Mouse (Mus musculus) hindbrain, embryonic 16.5 days (tissue): ENCODE results near the gene Nmur1. TPM values are rescaled to one million over a fixed set of nuclear protein-coding genes. Genes with fewer than 3 reads are reported as not detected.

Experiments used
- ATAC-seq: fragments of 200-750 bp; cut with Nextera tagmentation; 2 replicates; pipeline ENCODE4 v1.8.0; 2017; ENCODE audit warnings: moderate TSS enrichment, moderate library complexity
- H3K27ac ChIP-seq: fragments of 300-500 bp; sonication (generic); 2 replicates; pipeline ENCODE4 v1.5.1; 2014; ENCODE audit warnings: low read depth, mild to moderate bottlenecking, control low read depth, low read length, moderate library complexity
- H3K27me3 ChIP-seq: fragments of 300-500 bp; sonication (generic); replicated peaks from 2 replicates; pipeline ENCODE4 v1.6.1; 2014; ENCODE audit warnings: low read length; ENCODE audit not compliant: control insufficient read depth, insufficient read depth
- H3K36me3 ChIP-seq: fragments of 300-500 bp; sonication (generic); 2 replicates; pipeline ENCODE4 v1.6.1; 2014; ENCODE audit warnings: mild to moderate bottlenecking, low read length, moderate library complexity, mixed read lengths; ENCODE audit not compliant: control insufficient read depth, insufficient read depth
- H3K4me1 ChIP-seq: fragments of 300-500 bp; sonication (generic); 2 replicates; pipeline ENCODE4 v1.6.1; 2014; ENCODE audit warnings: low read depth, low read length; ENCODE audit not compliant: control insufficient read depth, insufficient read depth
- H3K4me2 ChIP-seq: fragments of 300-500 bp; sonication (generic); 2 replicates; pipeline ENCODE4 v1.6.1; 2014; ENCODE audit warnings: mild to moderate bottlenecking, low read length, control low read depth, moderate library complexity
- H3K4me3 ChIP-seq: fragments of 300-500 bp; sonication (generic); 2 replicates; pipeline ENCODE4 v1.5.1; 2014; ENCODE audit warnings: mild to moderate bottlenecking, low read length, control low read depth, moderate library complexity
- H3K9ac ChIP-seq: fragments of 300-500 bp; sonication (generic); 2 replicates; pipeline ENCODE4 v1.6.1; 2014; ENCODE audit warnings: low read depth, mild to moderate bottlenecking, control low read depth, low read length, moderate library complexity
- H3K9me3 ChIP-seq: fragments of 300-500 bp; sonication (generic); 2 replicates; pipeline ENCODE4 v1.6.1; 2014; ENCODE audit warnings: mild to moderate bottlenecking, low read length, moderate library complexity; ENCODE audit not compliant: control insufficient read depth
- WGBS: fragments of 180-500 bp; shearing (Covaris S2); extraction: QIAGEN DNeasy Blood & Tissue Kit; methylation state at CpG from one replicate; pipeline ENCODE4 v1.1.7; 2014; 5-methylcytosine and 5-hydroxymethylcytosine counted together
- polyA plus RNA-seq: library from polyadenylated mRNA; unstranded; fragments of >200 nt; fragmentation: Nextera tagmentation; extraction: Ambion mirVana; gene quantifications from 2 replicates; pipeline ENCODE4 v1.2.1, GENCODE M21; 2015

Nmur1 gene
- polyA plus RNA-seq, 1 experiment from 2014 or later = 0.13 TPM

- H3K9ac ChIP-seq = no peak overlapping the region
- no peaks in the 10 kb centered on the region for H3K4me1 ChIP-seq
- no peaks in the 10 kb centered on the region for H3K27me3 ChIP-seq
- no peak overlapping the region for H3K4me2 ChIP-seq
- no peaks in the 10 kb centered on the region for H3K9me3 ChIP-seq
- WGBS = 24% methylated on average over 9 of the region's 9 CpGs
- H3K4me3 ChIP-seq = no peak overlapping the region
- ATAC-seq = peak; percentile 60
- H3K36me3 ChIP-seq = no peaks in the 10 kb centered on the region
- H3K27ac ChIP-seq = peak overlapping the region; percentile 52; the same call in 1 of the 2 replicates
These were observed 38.3 kb upstream of the Nmur1 start for GRCm38 (mm10) chr1:86464223-86464874.

- no peaks in the 10 kb centered on the region for H3K4me1 ChIP-seq
- no peak overlapping the region for H3K9ac ChIP-seq
- H3K36me3 ChIP-seq = no peaks in the 10 kb centered on the region
- H3K4me2 ChIP-seq = no peak overlapping the region
- H3K27me3 ChIP-seq = no peaks in the 10 kb centered on the region
- no peak for ATAC-seq
- H3K4me3 ChIP-seq = no peak overlapping the region
- H3K27ac ChIP-seq = no peak overlapping the region
- no peaks in the 10 kb centered on the region for H3K9me3 ChIP-seq
- 89% methylated on average over 4 of the region's 4 CpGs for WGBS
These were observed 33.3 kb upstream of the Nmur1 start for GRCm38 (mm10) chr1:86459371-86459770.

GRCm38 (mm10) chr1:86456892-86457581 is 31.0 kb upstream of the Nmur1 start:
- Histone ChIP-seq H3K4me3 (no peak overlapping the region), H3K36me3 (no peaks in the 10 kb centered on the region), H3K27me3 (no peaks in the 10 kb centered on the region), H3K4me1 (no peaks in the 10 kb centered on the region), H3K27ac (no peak overlapping the region), H3K9ac (no peak overlapping the region), H3K4me2 (no peak overlapping the region), H3K9me3 (no peaks in the 10 kb centered on the region)
- 68% methylated on average over 13 of the region's 13 CpGs for WGBS
- no peak for ATAC-seq

- Histone ChIP-seq H3K4me1 (peaks cover 2% of the 10 kb centered on the region; the same call in 1 of the 2 replicates), H3K27ac (no peak overlapping the region), H3K9ac (no peak overlapping the region), H3K36me3 (no peaks in the 10 kb centered on the region), H3K4me3 (no peak overlapping the region), H3K4me2 (no peak overlapping the region), H3K9me3 (no peaks in the 10 kb centered on the region), H3K27me3 (no peaks in the 10 kb centered on the region)
- no peak for ATAC-seq
- 72% methylated on average over 5 of the region's 5 CpGs for WGBS
These were observed 26.7 kb upstream of the Nmur1 start for GRCm38 (mm10) chr1:86452713-86453112.

GRCm38 (mm10) chr1:86449966-86450365 is 23.9 kb upstream of the Nmur1 start:
- Histone ChIP-seq H3K27ac (no peak overlapping the region), H3K9ac (no peak overlapping the region), H3K4me2 (no peak overlapping the region), H3K4me1 (peaks cover 4% of the 10 kb centered on the region), H3K4me3 (no peak overlapping the region), H3K9me3 (no peaks in the 10 kb centered on the region), H3K36me3 (no peaks in the 10 kb centered on the region), H3K27me3 (no peaks in the 10 kb centered on the region)
- WGBS = 48% methylated on average over 6 of the region's 6 CpGs
- ATAC-seq = no peak

- H3K4me3 ChIP-seq = no peak overlapping the region
- H3K36me3 ChIP-seq = no peaks in the 10 kb centered on the region
- ATAC-seq = no peak
- H3K27ac ChIP-seq = 0 out of 2 replicates have a peak overlapping the region, but pooled peaks have one; percentile 44
- H3K9me3 ChIP-seq = no peaks in the 10 kb centered on the region
- WGBS = 26% methylated on average over 4 of the region's 4 CpGs
- peaks cover 7% of the 10 kb centered on the region for H3K4me1 ChIP-seq
- H3K27me3 ChIP-seq = no peaks in the 10 kb centered on the region
- H3K4me2 ChIP-seq = no peak overlapping the region
- H3K9ac ChIP-seq = no peak overlapping the region
These were observed 22.2 kb upstream of the Nmur1 start for GRCm38 (mm10) chr1:86448272-86448671.

GRCm38 (mm10) chr1:86447596-86448171 is 21.7 kb upstream of the Nmur1 start:
- H3K9me3 ChIP-seq = no peaks in the 10 kb centered on the region
- no peak overlapping the region for H3K9ac ChIP-seq
- WGBS = 43% methylated on average over 13 of the region's 13 CpGs
- no peak for ATAC-seq
- peaks cover 10% of the 10 kb centered on the region for H3K4me1 ChIP-seq
- H3K36me3 ChIP-seq = no peaks in the 10 kb centered on the region
- H3K4me2 ChIP-seq = peak overlapping the region; percentile 2; the same call in 1 of the 2 replicates
- no peak overlapping the region for H3K4me3 ChIP-seq
- no peaks in the 10 kb centered on the region for H3K27me3 ChIP-seq
- H3K27ac ChIP-seq = peak overlapping the region; percentile 3; the same call in 1 of the 2 replicates

GRCm38 (mm10) chr1:86443386-86444172 is 17.6 kb upstream of the Nmur1 start:
- H3K27me3 ChIP-seq = no peaks in the 10 kb centered on the region
- WGBS = 54% methylated on average over 8 of the region's 8 CpGs
- H3K27ac ChIP-seq = peak overlapping the region; percentile 99
- H3K4me2 ChIP-seq = peak overlapping the region; percentile 96
- H3K36me3 ChIP-seq = no peaks in the 10 kb centered on the region
- H3K9ac ChIP-seq = peak overlapping the region; percentile 88
- peak overlapping the region; percentile 52 for H3K4me3 ChIP-seq
- ATAC-seq = no peak
- H3K4me1 ChIP-seq = peaks cover 28% of the 10 kb centered on the region
- no peaks in the 10 kb centered on the region for H3K9me3 ChIP-seq
